Mouse (Mus musculus) urinary bladder, postnatal 25 days (tissue): ENCODE results near the gene Hist1h3f.

Experiments used
- DNase-seq: peaks from one replicate; pipeline ENCODE4 v3.0.0; 2022; ENCODE audit warnings: low spot score

The Hist1h3f gene

GRCm38 (mm10) chr13:23543965-23544786 is at the start of gene Hist1h3f:
TSS of gene Hist1h3f (plus strand) at chr13:23544052.
- DNase-seq = peak; percentile 48

GRCm38 (mm10) chr13:23495526-23495925 is 48.3 kb upstream of the Hist1h3f start:
- no peak for DNase-seq

GRCm38 (mm10) chr13:23497656-23498321 is 46.1 kb upstream of the Hist1h3f start:
- DNase-seq = no peak

GRCm38 (mm10) chr13:23498653-23499052 is 45.2 kb upstream of the Hist1h3f start:
- DNase-seq = no peak

- DNase-seq = no peak
Measured at GRCm38 (mm10) chr13:23499943-23500342, 43.9 kb upstream of the Hist1h3f start.

- DNase-seq = no peak
Measured at GRCm38 (mm10) chr13:23500424-23501200, 43.2 kb upstream of the Hist1h3f start.

GRCm38 (mm10) chr13:23501511-23501910 is 42.3 kb upstream of the Hist1h3f start:
- no peak for DNase-seq

- no peak for DNase-seq
Measured at GRCm38 (mm10) chr13:23502031-23502567, 41.8 kb upstream of the Hist1h3f start.

- DNase-seq = no peak
Measured at GRCm38 (mm10) chr13:23502916-23503315, 40.9 kb upstream of the Hist1h3f start.

GRCm38 (mm10) chr13:23503797-23504196 is 40.1 kb upstream of the Hist1h3f start:
- DNase-seq = peak; percentile 35

- DNase-seq = no peak
Measured at GRCm38 (mm10) chr13:23505662-23506345, 38.0 kb upstream of the Hist1h3f start.

- DNase-seq = no peak
Measured at GRCm38 (mm10) chr13:23506351-23506750, 37.5 kb upstream of the Hist1h3f start.

GRCm38 (mm10) chr13:23506819-23507515 is 36.9 kb upstream of the Hist1h3f start:
- DNase-seq = no peak

- no peak for DNase-seq
Measured at GRCm38 (mm10) chr13:23510127-23510526, 33.7 kb upstream of the Hist1h3f start.

- DNase-seq = no peak
Measured at GRCm38 (mm10) chr13:23513517-23513916, 30.3 kb upstream of the Hist1h3f start.

GRCm38 (mm10) chr13:23515281-23515680 is 28.6 kb upstream of the Hist1h3f start:
- no peak for DNase-seq

- DNase-seq = no peak
Measured at GRCm38 (mm10) chr13:23515826-23516620, 27.8 kb upstream of the Hist1h3f start.

GRCm38 (mm10) chr13:23516822-23517602 is 26.8 kb upstream of the Hist1h3f start:
- DNase-seq = peak; percentile 53

GRCm38 (mm10) chr13:23517603-23518294 is 26.1 kb upstream of the Hist1h3f start:
- peak; percentile 78 for DNase-seq
